Mouse (Mus musculus): ENCODE measurements around the gene Anks6. TPM values are rescaled to one million over a fixed set of nuclear protein-coding genes. Genes with fewer than 3 reads are reported as not detected.

The Anks6 gene
- polyA plus RNA-seq, 1 experiment from 2014 or later, result 3.6 TPM

- no peaks in the 10 kb centered on the region for H3K36me3 ChIP-seq (ENCODE audit: control insufficient read depth, insufficient read depth, low read length)
- no peak overlapping the region for H3K9ac ChIP-seq (replicated peaks; ENCODE audit: low read depth, low read length)
- peaks cover 17% of the 10 kb centered on the region for H3K27me3 ChIP-seq (ENCODE audit: control insufficient read depth, insufficient read depth, low read length)
- H3K4me3 ChIP-seq (ENCODE audit: low read depth, low read length), result no peak overlapping the region
- H3K4me1 ChIP-seq (ENCODE audit: control insufficient read depth, insufficient read depth, low read length), result peaks cover 7% of the 10 kb centered on the region; the same call in 1 of the 2 replicates
- no peak overlapping the region for H3K4me2 ChIP-seq (ENCODE audit: low read depth, low read length)
- no peaks in the 10 kb centered on the region for H3K9me3 ChIP-seq (ENCODE audit: control insufficient read depth, low read length)
- H3K27ac ChIP-seq (ENCODE audit: low read depth, low read length), result no peak overlapping the region
- WGBS, result 63% methylated on average over 3 of the region's 3 CpGs
- no peak for ATAC-seq (ENCODE audit: low read depth)
Observed at GRCm38 (mm10) chr4:46988257-46988656, 69.0 kb downstream of the Anks6 start.

- Histone ChIP-seq H3K4me1 (ENCODE audit: control insufficient read depth, insufficient read depth, low read length) (peaks cover 7% of the 10 kb centered on the region; the same call in 1 of the 2 replicates), H3K4me2 (ENCODE audit: low read depth, low read length) (no peak overlapping the region)
- WGBS, result 94% methylated on average over 6 of the region's 6 CpGs
Observed at GRCm38 (mm10) chr4:46987809-46988208, 69.4 kb downstream of the Anks6 start.

GRCm38 (mm10) chr4:46986054-46986453 is 71.2 kb downstream of the Anks6 start:
- H3K4me2 ChIP-seq (ENCODE audit: low read depth, low read length), result no peak overlapping the region
- H3K9ac ChIP-seq (replicated peaks; ENCODE audit: low read depth, low read length), result no peak overlapping the region
- H3K27me3 ChIP-seq (ENCODE audit: control insufficient read depth, insufficient read depth, low read length), result peaks cover 7% of the 10 kb centered on the region; the same call in 1 of the 2 replicates
- H3K27ac ChIP-seq (ENCODE audit: low read depth, low read length), result no peak overlapping the region
- no peak overlapping the region for H3K4me3 ChIP-seq (ENCODE audit: low read depth, low read length)
- peaks cover 7% of the 10 kb centered on the region; the same call in 1 of the 2 replicates for H3K4me1 ChIP-seq (ENCODE audit: control insufficient read depth, insufficient read depth, low read length)
- no peak for ATAC-seq (ENCODE audit: low read depth)
- no peaks in the 10 kb centered on the region for H3K36me3 ChIP-seq (ENCODE audit: control insufficient read depth, insufficient read depth, low read length)
- no peaks in the 10 kb centered on the region for H3K9me3 ChIP-seq (ENCODE audit: control insufficient read depth, low read length)

More at GRCm38 (mm10) chr4:46987809-46988208, 69.4 kb downstream of the Anks6 start:
- ATAC-seq (ENCODE audit: low read depth), result no peak
- Histone ChIP-seq H3K27me3 (ENCODE audit: control insufficient read depth, insufficient read depth, low read length) (peaks cover 14% of the 10 kb centered on the region), H3K9ac (replicated peaks; ENCODE audit: low read depth, low read length) (no peak overlapping the region), H3K27ac (ENCODE audit: low read depth, low read length) (no peak overlapping the region), H3K36me3 (ENCODE audit: control insufficient read depth, insufficient read depth, low read length) (no peaks in the 10 kb centered on the region), H3K9me3 (ENCODE audit: control insufficient read depth, low read length) (no peaks in the 10 kb centered on the region), H3K4me3 (ENCODE audit: low read depth, low read length) (no peak overlapping the region)

- no peak for ATAC-seq (ENCODE audit: low read depth)
- Histone ChIP-seq H3K9me3 (ENCODE audit: control insufficient read depth, low read length) (no peaks in the 10 kb centered on the region), H3K9ac (replicated peaks; ENCODE audit: low read depth, low read length) (no peak overlapping the region), H3K36me3 (ENCODE audit: control insufficient read depth, insufficient read depth, low read length) (no peaks in the 10 kb centered on the region), H3K4me3 (ENCODE audit: low read depth, low read length) (no peak overlapping the region), H3K27ac (ENCODE audit: low read depth, low read length) (no peak overlapping the region), H3K4me1 (ENCODE audit: control insufficient read depth, insufficient read depth, low read length) (0 out of 2 replicates have a peak, but pooled peaks cover 2% of the 10 kb centered on the region), H3K4me2 (ENCODE audit: low read depth, low read length) (no peak overlapping the region), H3K27me3 (ENCODE audit: control insufficient read depth, insufficient read depth, low read length) (no peaks in the 10 kb centered on the region)
- 82% methylated on average over 5 of the region's 5 CpGs for WGBS
Observed at GRCm38 (mm10) chr4:46982912-46983311, 74.3 kb downstream of the Anks6 start.

GRCm38 (mm10) chr4:46982094-46982493 is 75.1 kb downstream of the Anks6 start:
- no peak overlapping the region for H3K4me2 ChIP-seq (ENCODE audit: low read depth, low read length)
- H3K27ac ChIP-seq (ENCODE audit: low read depth, low read length), result no peak overlapping the region
- H3K9me3 ChIP-seq (ENCODE audit: control insufficient read depth, low read length), result no peaks in the 10 kb centered on the region
- 0 out of 2 replicates have a peak, but pooled peaks cover 2% of the 10 kb centered on the region for H3K4me1 ChIP-seq (ENCODE audit: control insufficient read depth, insufficient read depth, low read length)
- no peaks in the 10 kb centered on the region for H3K36me3 ChIP-seq (ENCODE audit: control insufficient read depth, insufficient read depth, low read length)
- H3K9ac ChIP-seq (replicated peaks; ENCODE audit: low read depth, low read length), result no peak overlapping the region
- WGBS, result 83% methylated on average over 4 of the region's 4 CpGs
- no peak for ATAC-seq (ENCODE audit: low read depth)
- H3K27me3 ChIP-seq (ENCODE audit: control insufficient read depth, insufficient read depth, low read length), result no peaks in the 10 kb centered on the region
- H3K4me3 ChIP-seq (ENCODE audit: low read depth, low read length), result no peak overlapping the region

- Histone ChIP-seq H3K4me2 (ENCODE audit: low read depth, low read length) (no peak overlapping the region), H3K4me1 (ENCODE audit: control insufficient read depth, insufficient read depth, low read length) (no peaks in the 10 kb centered on the region), H3K27me3 (ENCODE audit: control insufficient read depth, insufficient read depth, low read length) (no peaks in the 10 kb centered on the region), H3K4me3 (ENCODE audit: low read depth, low read length) (no peak overlapping the region), H3K9ac (replicated peaks; ENCODE audit: low read depth, low read length) (no peak overlapping the region), H3K9me3 (ENCODE audit: control insufficient read depth, low read length) (no peaks in the 10 kb centered on the region), H3K27ac (ENCODE audit: low read depth, low read length) (no peak overlapping the region), H3K36me3 (ENCODE audit: control insufficient read depth, insufficient read depth, low read length) (no peaks in the 10 kb centered on the region)
- 89% methylated on average over 6 of the region's 6 CpGs for WGBS
- no peak for ATAC-seq (ENCODE audit: low read depth)
Observed at GRCm38 (mm10) chr4:46978371-46978770, 78.9 kb downstream of the Anks6 start.

- no peak overlapping the region for H3K27ac ChIP-seq (ENCODE audit: low read depth, low read length)
- H3K4me1 ChIP-seq (ENCODE audit: control insufficient read depth, insufficient read depth, low read length), result no peaks in the 10 kb centered on the region
- no peak overlapping the region for H3K4me2 ChIP-seq (ENCODE audit: low read depth, low read length)
- no peaks in the 10 kb centered on the region for H3K27me3 ChIP-seq (ENCODE audit: control insufficient read depth, insufficient read depth, low read length)
- ATAC-seq (ENCODE audit: low read depth), result no peak
- WGBS, result 91% methylated on average over 7 of the region's 7 CpGs
- H3K9me3 ChIP-seq (ENCODE audit: control insufficient read depth, low read length), result no peaks in the 10 kb centered on the region
- H3K36me3 ChIP-seq (ENCODE audit: control insufficient read depth, insufficient read depth, low read length), result no peaks in the 10 kb centered on the region
- no peak overlapping the region for H3K9ac ChIP-seq (replicated peaks; ENCODE audit: low read depth, low read length)
- no peak overlapping the region for H3K4me3 ChIP-seq (ENCODE audit: low read depth, low read length)
Observed at GRCm38 (mm10) chr4:46977161-46977560, 80.1 kb downstream of the Anks6 start.

GRCm38 (mm10) chr4:46976671-46977071 is 80.6 kb downstream of the Anks6 start:
- Histone ChIP-seq H3K4me3 (ENCODE audit: low read depth, low read length) (no peak overlapping the region), H3K9ac (replicated peaks; ENCODE audit: low read depth, low read length) (no peak overlapping the region), H3K4me2 (ENCODE audit: low read depth, low read length) (no peak overlapping the region), H3K27ac (ENCODE audit: low read depth, low read length) (no peak overlapping the region), H3K9me3 (ENCODE audit: control insufficient read depth, low read length) (no peaks in the 10 kb centered on the region), H3K27me3 (ENCODE audit: control insufficient read depth, insufficient read depth, low read length) (no peaks in the 10 kb centered on the region), H3K4me1 (ENCODE audit: control insufficient read depth, insufficient read depth, low read length) (no peaks in the 10 kb centered on the region), H3K36me3 (ENCODE audit: control insufficient read depth, insufficient read depth, low read length) (no peaks in the 10 kb centered on the region)
- 83% methylated on average over 11 of the region's 11 CpGs for WGBS
- no peak for ATAC-seq (ENCODE audit: low read depth)

- Histone ChIP-seq H3K27me3 (ENCODE audit: control insufficient read depth, insufficient read depth, low read length) (no peaks in the 10 kb centered on the region), H3K4me1 (ENCODE audit: control insufficient read depth, insufficient read depth, low read length) (no peaks in the 10 kb centered on the region), H3K4me3 (ENCODE audit: low read depth, low read length) (no peak overlapping the region), H3K27ac (ENCODE audit: low read depth, low read length) (no peak overlapping the region), H3K4me2 (ENCODE audit: low read depth, low read length) (no peak overlapping the region), H3K36me3 (ENCODE audit: control insufficient read depth, insufficient read depth, low read length) (no peaks in the 10 kb centered on the region), H3K9me3 (ENCODE audit: control insufficient read depth, low read length) (no peaks in the 10 kb centered on the region), H3K9ac (replicated peaks; ENCODE audit: low read depth, low read length) (no peak overlapping the region)
- WGBS, result 89% methylated on average over 10 of the region's 10 CpGs
- ATAC-seq (ENCODE audit: low read depth), result no peak
Observed at GRCm38 (mm10) chr4:46973322-46973721, 83.9 kb downstream of the Anks6 start.
